Mouse (Mus musculus) embryonic facial prominence, embryonic 12.5 days (tissue): ENCODE measurements around the gene Hrct1. TPM values are rescaled to one million over a fixed set of nuclear protein-coding genes. Genes with fewer than 3 reads are reported as not detected.

Source experiments
- ATAC-seq: fragments of 200-750 bp; cut with Nextera tagmentation; 2 replicates; pipeline ENCODE4 v1.8.0; 2017; ENCODE audit not compliant: insufficient number of reproducible peaks, insufficient read depth, low FRiP score, low TSS enrichment
- H3K27ac ChIP-seq: fragments of 300-500 bp; sonication (generic); 2 replicates; pipeline ENCODE4 v1.5.1; 2016; ENCODE audit warnings: mild to moderate bottlenecking
- H3K27me3 ChIP-seq: fragments of 300-500 bp; sonication (generic); 2 replicates; pipeline ENCODE4 v1.6.1; 2016; ENCODE audit warnings: mild to moderate bottlenecking, moderate library complexity
- H3K36me3 ChIP-seq: fragments of 300-500 bp; sonication (generic); 2 replicates; pipeline ENCODE4 v1.6.1; 2016; ENCODE audit warnings: mild to moderate bottlenecking
- H3K4me1 ChIP-seq: fragments of 300-500 bp; sonication (generic); 2 replicates; pipeline ENCODE4 v1.6.1; 2016
- H3K4me2 ChIP-seq: fragments of 300-500 bp; sonication (generic); replicated peaks from 2 replicates; pipeline ENCODE4 v1.6.1; 2016; ENCODE audit warnings: mild to moderate bottlenecking, moderate library complexity
- H3K4me3 ChIP-seq: fragments of 300-500 bp; sonication (generic); 2 replicates; pipeline ENCODE4 v1.5.1; 2016; ENCODE audit warnings: mild to moderate bottlenecking
- H3K9ac ChIP-seq: fragments of 300-500 bp; sonication (generic); 2 replicates; pipeline ENCODE4 v1.6.1; 2016; ENCODE audit warnings: mild to moderate bottlenecking, moderate library complexity
- H3K9me3 ChIP-seq: fragments of 300-500 bp; sonication (generic); 2 replicates; pipeline ENCODE4 v1.6.1; 2016; ENCODE audit warnings: mild to moderate bottlenecking, moderate library complexity
- WGBS: fragments of 180-500 bp; shearing (Covaris S2); methylation state at CpG from one replicate; pipeline ENCODE4 v1.1.7; 2016; 5-methylcytosine and 5-hydroxymethylcytosine counted together
- polyA plus RNA-seq: library from polyadenylated mRNA; unstranded; fragments of >200 nt; fragmentation: Nextera tagmentation; extraction: Ambion mirVana; gene quantifications from 2 replicates; pipeline ENCODE4 v1.2.1, GENCODE M21; 2016

The Hrct1 gene
- polyA plus RNA-seq, 1 experiment from 2014 or later = 0.43 TPM

- Histone ChIP-seq H3K4me3 (no peak overlapping the region), H3K27me3 (no peaks in the 10 kb centered on the region), H3K9me3 (no peaks in the 10 kb centered on the region), H3K4me2 (no peak overlapping the region), H3K36me3 (no peaks in the 10 kb centered on the region), H3K4me1 (peaks cover 10% of the 10 kb centered on the region; the same call in 1 of the 2 replicates), H3K9ac (no peak overlapping the region), H3K27ac (no peak overlapping the region)
- 47% methylated on average over 21 of the region's 21 CpGs for WGBS
- no peak for ATAC-seq
Measured at GRCm38 (mm10) chr4:43759571-43760418, 32.8 kb downstream of the Hrct1 start.

- Histone ChIP-seq H3K4me2 (no peak overlapping the region), H3K27ac (no peak overlapping the region), H3K4me3 (no peak overlapping the region), H3K9me3 (no peaks in the 10 kb centered on the region), H3K4me1 (peaks cover 10% of the 10 kb centered on the region; the same call in 1 of the 2 replicates), H3K36me3 (no peaks in the 10 kb centered on the region), H3K9ac (no peak overlapping the region), H3K27me3 (no peaks in the 10 kb centered on the region)
- no peak for ATAC-seq
- 69% methylated on average over 10 of the region's 10 CpGs for WGBS
Measured at GRCm38 (mm10) chr4:43760460-43760859, 33.5 kb downstream of the Hrct1 start.

GRCm38 (mm10) chr4:43761336-43761735 is 34.3 kb downstream of the Hrct1 start:
- Histone ChIP-seq H3K9me3 (no peaks in the 10 kb centered on the region), H3K27me3 (no peaks in the 10 kb centered on the region), H3K27ac (no peak overlapping the region), H3K36me3 (no peaks in the 10 kb centered on the region), H3K9ac (no peak overlapping the region), H3K4me1 (peaks cover 10% of the 10 kb centered on the region; the same call in 1 of the 2 replicates), H3K4me3 (no peak overlapping the region), H3K4me2 (no peak overlapping the region)
- no peak for ATAC-seq
- 72% methylated on average over 2 of the region's 2 CpGs for WGBS

GRCm38 (mm10) chr4:43763410-43763809 is 36.4 kb downstream of the Hrct1 start:
- H3K36me3 ChIP-seq = no peaks in the 10 kb centered on the region
- H3K9ac ChIP-seq = no peak overlapping the region
- peaks cover 10% of the 10 kb centered on the region; the same call in 1 of the 2 replicates for H3K4me1 ChIP-seq
- no peak overlapping the region for H3K4me3 ChIP-seq
- no peaks in the 10 kb centered on the region for H3K27me3 ChIP-seq
- H3K4me2 ChIP-seq = 0 out of 2 replicates have a peak overlapping the region, but pooled peaks have one; percentile 9
- no peak for ATAC-seq
- 24% methylated on average over 7 of the region's 7 CpGs for WGBS
- H3K27ac ChIP-seq = no peak overlapping the region
- H3K9me3 ChIP-seq = no peaks in the 10 kb centered on the region

- Histone ChIP-seq H3K4me2 (no peak overlapping the region), H3K9ac (no peak overlapping the region), H3K27ac (no peak overlapping the region), H3K27me3 (no peaks in the 10 kb centered on the region), H3K4me3 (no peak overlapping the region), H3K36me3 (no peaks in the 10 kb centered on the region), H3K9me3 (no peaks in the 10 kb centered on the region), H3K4me1 (no peaks in the 10 kb centered on the region; the same call in 1 of the 2 replicates)
- 87% methylated on average over 5 of the region's 5 CpGs for WGBS
- ATAC-seq = no peak
Measured at GRCm38 (mm10) chr4:43768341-43768740, 41.4 kb downstream of the Hrct1 start.

GRCm38 (mm10) chr4:43769374-43769773 is 42.4 kb downstream of the Hrct1 start:
- H3K36me3 ChIP-seq = no peaks in the 10 kb centered on the region
- no peak overlapping the region for H3K27ac ChIP-seq
- 90% methylated on average over 2 of the region's 2 CpGs for WGBS

GRCm38 (mm10) chr4:43770909-43771308 is 43.9 kb downstream of the Hrct1 start, which contains the start of gene Olfr159:
Gene Olfr159, minus strand, starts transcription at chr4:43771009.
- H3K36me3 ChIP-seq = no peaks in the 10 kb centered on the region
- no peaks in the 10 kb centered on the region for H3K27me3 ChIP-seq
- H3K4me2 ChIP-seq = no peak within 1 kb of the TSS
- H3K4me1 ChIP-seq = no peaks in the 10 kb centered on the region; the same call in 1 of the 2 replicates
- H3K9me3 ChIP-seq = no peaks in the 10 kb centered on the region
- no peak within 1 kb of the TSS for H3K27ac ChIP-seq
- ATAC-seq = no peak
- no peak within 1 kb of the TSS for H3K9ac ChIP-seq
- WGBS = 84% methylated on average over 6 of the region's 6 CpGs
- no peak within 1 kb of the TSS for H3K4me3 ChIP-seq

More at GRCm38 (mm10) chr4:43769374-43769773, 42.4 kb downstream of the Hrct1 start:
- no peak overlapping the region for H3K4me2 ChIP-seq
- no peak for ATAC-seq
- H3K9me3 ChIP-seq = no peaks in the 10 kb centered on the region
- H3K4me3 ChIP-seq = no peak overlapping the region
- H3K4me1 ChIP-seq = no peaks in the 10 kb centered on the region; the same call in 1 of the 2 replicates
- H3K9ac ChIP-seq = no peak overlapping the region
- no peaks in the 10 kb centered on the region for H3K27me3 ChIP-seq

GRCm38 (mm10) chr4:43771626-43772025 is 44.6 kb downstream of the Hrct1 start:
- Histone ChIP-seq H3K4me3 (no peak overlapping the region), H3K4me1 (no peaks in the 10 kb centered on the region; the same call in 1 of the 2 replicates), H3K4me2 (no peak overlapping the region), H3K36me3 (no peaks in the 10 kb centered on the region), H3K9ac (no peak overlapping the region), H3K27me3 (no peaks in the 10 kb centered on the region), H3K9me3 (no peaks in the 10 kb centered on the region), H3K27ac (no peak overlapping the region)
- WGBS = 54% methylated on average over 6 of the region's 6 CpGs
- ATAC-seq = no peak

GRCm38 (mm10) chr4:43772304-43772703 is 45.3 kb downstream of the Hrct1 start:
- H3K4me2 ChIP-seq = no peak overlapping the region
- no peak overlapping the region for H3K4me3 ChIP-seq
- no peak overlapping the region for H3K27ac ChIP-seq
- no peaks in the 10 kb centered on the region for H3K9me3 ChIP-seq
- ATAC-seq = no peak
- no peak overlapping the region for H3K9ac ChIP-seq
- no peaks in the 10 kb centered on the region for H3K36me3 ChIP-seq
- no peaks in the 10 kb centered on the region; the same call in 1 of the 2 replicates for H3K4me1 ChIP-seq
- 44% methylated on average over 2 of the region's 2 CpGs for WGBS
- no peaks in the 10 kb centered on the region for H3K27me3 ChIP-seq

Other genes starting within 250 kb of the Hrct1 start
- not detected in 2 replicates for gene Sit1, start 243.5 kb upstream of the Hrct1 start, polyA plus RNA-seq
- gene Ccdc107, start 234.3 kb upstream of the Hrct1 start, polyA plus RNA-seq = 57.4 and 62.3 TPM in 2 replicates
- 43.6 and 44.1 TPM in 2 replicates for gene Arhgef39, start 227.5 kb upstream of the Hrct1 start, polyA plus RNA-seq
- 1.3 and 1.6 TPM in 2 replicates for gene Car9, start 220.2 kb upstream of the Hrct1 start, polyA plus RNA-seq
- gene Tpm2, start 203.4 kb upstream of the Hrct1 start, polyA plus RNA-seq = 151 and 177 TPM in 2 replicates
- gene Creb3, start 164.9 kb upstream of the Hrct1 start, polyA plus RNA-seq = 43.5 and 49.9 TPM in 2 replicates
- gene Tln1, start 164.5 kb upstream of the Hrct1 start, polyA plus RNA-seq = 71.0 and 73.9 TPM in 2 replicates
- 33.8 and 37.7 TPM in 2 replicates for gene Rgp1, start 148.5 kb upstream of the Hrct1 start, polyA plus RNA-seq
- gene Gba2, start 148.3 kb upstream of the Hrct1 start, polyA plus RNA-seq = 32.0 and 34.0 TPM in 2 replicates
- 1.5 and 2.1 TPM in 2 replicates for gene Msmp, start 142.7 kb upstream of the Hrct1 start, polyA plus RNA-seq
- 25.1 and 29.7 TPM in 2 replicates for gene Npr2, start 95.3 kb upstream of the Hrct1 start, polyA plus RNA-seq
- 1.8 and 1.9 TPM in 2 replicates for gene Spag8, start 73.6 kb upstream of the Hrct1 start, polyA plus RNA-seq
- 79.3 and 85.8 TPM in 2 replicates for gene Hint2, start 70.7 kb upstream of the Hrct1 start, polyA plus RNA-seq
- gene Tmem8b, start 58.2 kb upstream of the Hrct1 start, polyA plus RNA-seq = 7.7 and 8.4 TPM in 2 replicates
- gene Fam221b, start 58.0 kb upstream of the Hrct1 start, polyA plus RNA-seq = 2.4 and 2.6 TPM in 2 replicates
- not detected in 2 replicates for gene Olfr70, start 26.4 kb upstream of the Hrct1 start, polyA plus RNA-seq
- 0.06 TPM in 1 of 2 replicates, not detected in the other for gene Olfr71, start 16.9 kb upstream of the Hrct1 start, polyA plus RNA-seq
- not detected in 2 replicates for gene Spaar, start 2.8 kb downstream of the Hrct1 start, polyA plus RNA-seq
- not detected in 2 replicates for gene Olfr159, start 43.8 kb downstream of the Hrct1 start, polyA plus RNA-seq
- gene Olfr156, start 96.7 kb downstream of the Hrct1 start, polyA plus RNA-seq = 0.09 and 0.31 TPM in 2 replicates
- 0.08 TPM in 1 of 2 replicates, not detected in the other for gene Olfr157, start 113.0 kb downstream of the Hrct1 start, polyA plus RNA-seq
- 0.18 TPM in 1 of 2 replicates, not detected in the other for gene Olfr155, start 124.4 kb downstream of the Hrct1 start, polyA plus RNA-seq
- 30.4 and 33.9 TPM in 2 replicates for gene Reck, start 148.3 kb downstream of the Hrct1 start, polyA plus RNA-seq
- gene Glipr2, start 230.2 kb downstream of the Hrct1 start, polyA plus RNA-seq = 113 and 118 TPM in 2 replicates